Mouse (Mus musculus) heart, adult 2 months (tissue): ENCODE data around the gene Perm1.

ENCODE experiments used
- CTCF ChIP-seq: fragments of 200-600 bp; IDR thresholded peaks from 2 replicates; pipeline ENCODE4 v1.8.1; 2022; ENCODE audit warnings: antibody characterized with exemption, mild to moderate bottlenecking, moderate library complexity
- EP300 ChIP-seq: fragments of 200-500 bp; IDR thresholded peaks from 2 replicates; pipeline ENCODE4 v1.6.1; 2011; ENCODE audit warnings: low read depth, low read length, control low read depth; ENCODE audit not compliant: insufficient read depth
- POLR2A ChIP-seq: fragments of 200-500 bp; IDR thresholded peaks from 2 replicates; pipeline ENCODE4 v1.6.1; 2011; ENCODE audit warnings: mild to moderate bottlenecking, low read depth, low read length, control low read depth; ENCODE audit not compliant: insufficient read depth

DNA sequence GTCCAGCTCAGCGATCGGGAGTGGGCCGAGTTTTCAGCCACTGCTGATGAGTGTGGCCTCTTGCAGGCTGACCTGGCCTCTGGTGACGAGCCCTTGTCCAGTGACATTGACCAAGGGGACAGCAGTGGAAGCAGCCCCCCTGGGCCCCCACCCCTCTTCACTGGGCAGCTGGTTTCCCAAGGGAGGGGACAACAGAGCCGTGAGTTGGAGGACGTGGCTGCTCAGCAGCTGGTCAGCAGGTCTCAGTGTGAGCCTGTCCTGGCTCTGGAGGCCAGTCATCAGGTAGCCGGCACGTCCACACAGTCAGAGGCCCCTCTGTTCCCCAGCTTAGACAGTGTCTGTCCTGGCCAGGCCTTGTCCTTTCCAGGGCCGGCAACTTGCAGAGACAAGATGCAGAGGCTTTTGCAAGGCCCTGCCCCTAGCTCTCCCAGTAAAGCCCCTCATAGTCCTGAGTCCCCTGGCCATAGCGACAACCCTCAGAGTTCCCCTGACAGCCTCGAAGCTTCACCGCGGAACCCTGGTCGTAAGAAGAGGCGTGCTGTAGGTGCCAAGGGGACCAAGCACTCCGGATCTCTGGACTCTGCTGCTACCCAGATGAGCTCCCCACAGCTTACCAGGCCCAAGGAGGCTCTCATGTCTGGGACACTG, 1.5 kb downstream of the Perm1 start:
- 0 out of 2 replicates have a peak, but pooled peaks have one; percentile 14 for TF ChIP-seq EP300
- peak; percentile 69; the same call in 1 of the 2 replicates for TF ChIP-seq POLR2A
- TF ChIP-seq CTCF, result no peak
